Mouse (Mus musculus): ENCODE data around the gene Cox7a1. TPM values are rescaled to one million over a fixed set of nuclear protein-coding genes. Genes with fewer than 3 reads are reported as not detected.
A peak's percentile ranks its signal among the peaks of the same experiment; 100 is the strongest.

Cox7a1 gene
- polyA plus RNA-seq, 1 experiment, result 112 TPM

DNA sequence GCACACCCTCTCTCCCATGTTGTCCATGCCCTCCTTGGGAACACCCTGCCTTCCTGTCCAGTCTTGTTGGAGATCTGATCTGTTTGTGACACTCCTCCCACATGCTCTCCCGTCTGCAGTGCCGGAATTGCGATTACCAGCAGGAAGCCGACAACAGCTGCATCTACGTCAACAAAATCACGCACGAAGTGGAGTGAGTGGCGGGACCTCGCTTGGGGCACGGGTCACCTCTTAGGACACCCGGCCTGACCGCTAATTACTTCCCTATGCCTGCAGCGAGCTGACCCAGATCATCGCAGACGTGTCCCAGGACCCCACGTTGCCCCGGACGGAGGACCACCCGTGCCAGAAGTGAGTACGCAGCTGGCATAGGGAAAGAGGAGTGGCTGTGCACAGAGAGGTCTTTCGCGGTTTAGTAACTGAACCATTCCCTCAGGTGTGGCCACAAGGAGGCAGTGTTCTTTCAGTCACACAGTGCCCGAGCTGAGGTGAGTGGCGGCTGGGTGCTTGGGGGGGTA, 48.7 kb downstream of the Cox7a1 start:
- H3K4me3 ChIP-seq, result peak overlapping the region; percentile 97
- no peaks in the 10 kb centered on the region for H3K36me3 ChIP-seq (ENCODE audit: control insufficient read depth, insufficient read depth)
- H3K79me2 ChIP-seq (ENCODE audit: control insufficient read depth, insufficient read depth), result peaks cover 8% of the 10 kb centered on the region
- peak in 2 of 3 experiments; percentile 37 to 46 for TF ChIP-seq MYOD1 (IDR thresholded peaks at IDR 0.05; ENCODE audit: control insufficient read depth in 1 of 3, insufficient read length in 2 of 3, low read depth in 2 of 3)
- TF ChIP-seq MYOG (IDR thresholded peaks at IDR 0.05; ENCODE audit: control insufficient read depth in 1 of 3, insufficient read depth in 1 of 3, insufficient read length in 2 of 3, low read depth in 2 of 3), result peak in 2 of 3 experiments; percentile 2 to 56
- TF ChIP-seq MAX (IDR thresholded peaks at IDR 0.05; ENCODE audit: low read depth), result no peak
- H3K4me2 ChIP-seq (ENCODE audit: low read depth), result peak overlapping the region; percentile 74
- peak overlapping the region; percentile 63 for H3ac ChIP-seq (ENCODE audit: control insufficient read depth, insufficient read length)
- H3K27me3 ChIP-seq (ENCODE audit: control insufficient read depth, insufficient read depth, insufficient read length), result no peaks in the 10 kb centered on the region

DNA sequence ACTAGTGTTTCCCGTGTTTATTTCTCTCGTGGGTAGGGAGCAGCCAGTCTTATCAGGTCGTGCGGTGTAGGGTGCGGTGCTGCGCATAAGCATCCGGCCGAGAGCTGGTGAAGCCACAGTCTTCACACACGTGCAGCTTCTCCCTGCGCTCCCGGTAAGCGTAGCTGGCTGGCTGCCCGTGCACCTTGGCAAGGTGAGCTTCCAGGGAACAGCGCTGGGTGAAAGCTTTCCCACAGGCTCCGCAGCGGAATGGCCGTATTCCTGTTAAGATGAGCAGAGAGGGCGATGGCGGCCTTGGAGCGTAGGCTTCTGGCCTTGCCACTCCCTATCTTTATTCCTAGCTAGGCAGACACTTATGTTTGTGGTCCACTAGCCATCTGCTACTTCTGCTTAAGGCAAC, 49.4 kb downstream of the Cox7a1 start:
- TF ChIP-seq POLR2AphosphoS2 (IDR thresholded peaks at IDR 0.05; ENCODE audit: insufficient read length, low read depth), result no peak
- no peak for TF ChIP-seq USF1 (IDR thresholded peaks at IDR 0.05; ENCODE audit: low read depth)
- TF ChIP-seq TCF3 (IDR thresholded peaks at IDR 0.05; ENCODE audit: insufficient read length, low read depth), result no peak
- TF ChIP-seq TCF12 (IDR thresholded peaks at IDR 0.05; ENCODE audit: insufficient read depth, poor library complexity, severe bottlenecking), result no peak
- no peak for TF ChIP-seq MYOD1 (IDR thresholded peaks at IDR 0.05; ENCODE audit: control insufficient read depth in 1 of 3, insufficient read length in 2 of 3, low read depth in 2 of 3)
- TF ChIP-seq CEBPB (IDR thresholded peaks at IDR 0.05; ENCODE audit: insufficient read depth, poor library complexity, severe bottlenecking), result no peak
- no peak for TF ChIP-seq MAX (IDR thresholded peaks at IDR 0.05; ENCODE audit: low read depth)
- TF ChIP-seq POLR2A (IDR thresholded peaks at IDR 0.05; ENCODE audit: insufficient read length, low read depth), result no peak
- H3K4me3 ChIP-seq, result peak overlapping the region; percentile 97
- H3K36me3 ChIP-seq (ENCODE audit: control insufficient read depth, insufficient read depth), result no peaks in the 10 kb centered on the region
- H3K79me2 ChIP-seq (ENCODE audit: control insufficient read depth, insufficient read depth), result peaks cover 8% of the 10 kb centered on the region
- no peaks in the 10 kb centered on the region for H3K27me3 ChIP-seq (ENCODE audit: control insufficient read depth, insufficient read depth, insufficient read length)
- H3K4me2 ChIP-seq (ENCODE audit: low read depth), result no peak overlapping the region
- H3ac ChIP-seq (ENCODE audit: control insufficient read depth, insufficient read length), result peak overlapping the region; percentile 63

DNA sequence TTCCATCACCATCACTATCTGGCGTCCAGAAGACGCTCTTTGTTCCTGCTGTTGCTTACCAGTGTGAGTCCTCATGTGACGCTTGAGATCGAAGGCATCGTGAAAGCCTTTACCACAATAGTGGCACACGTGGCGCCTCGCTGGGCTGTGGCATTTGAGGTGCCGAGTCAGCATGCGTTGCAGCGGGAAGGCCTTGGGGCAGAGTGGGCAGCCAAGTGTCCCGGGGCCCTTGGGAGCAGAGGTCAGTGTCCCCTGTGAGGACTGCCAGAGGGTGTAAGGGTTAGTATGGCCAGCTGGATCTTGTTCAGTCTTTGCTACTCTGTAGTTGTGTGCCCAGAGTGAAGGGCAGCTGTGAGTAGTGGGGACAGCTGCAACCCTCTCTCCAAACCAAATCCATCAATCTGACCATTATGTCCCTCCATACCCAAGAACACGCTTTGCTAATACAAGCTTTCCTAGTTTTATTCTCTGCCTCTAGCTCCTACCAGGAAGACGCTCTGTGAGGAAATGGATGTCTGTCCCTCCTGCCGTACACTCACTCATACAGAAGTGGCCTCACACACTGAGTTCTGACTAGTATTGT, 50.4 kb downstream of the Cox7a1 start:
- peaks cover 8% of the 10 kb centered on the region for H3K79me2 ChIP-seq (ENCODE audit: control insufficient read depth, insufficient read depth)

GRCm38 (mm10) chr7:30235091-30235490, 51.1 kb downstream of the Cox7a1 start:
- TF ChIP-seq POLR2AphosphoS2 (IDR thresholded peaks at IDR 0.05; ENCODE audit: insufficient read length, low read depth) (peak; percentile 35), TCF12 (IDR thresholded peaks at IDR 0.05; ENCODE audit: insufficient read depth, poor library complexity, severe bottlenecking) (no peak), POLR2A (IDR thresholded peaks at IDR 0.05; ENCODE audit: insufficient read length, low read depth) (no peak), SRF (IDR thresholded peaks at IDR 0.05; ENCODE audit: control insufficient read depth, insufficient read length, low read depth) (no peak), CEBPB (IDR thresholded peaks at IDR 0.05; ENCODE audit: insufficient read depth, poor library complexity, severe bottlenecking) (no peak), E2F4 (IDR thresholded peaks at IDR 0.05; ENCODE audit: insufficient read depth) (no peak), MAX (IDR thresholded peaks at IDR 0.05; ENCODE audit: low read depth) (no peak), MYOG (IDR thresholded peaks at IDR 0.05; ENCODE audit: control insufficient read depth in 1 of 3, insufficient read depth in 1 of 3, insufficient read length in 2 of 3, low read depth in 2 of 3) (no peak), TCF3 (IDR thresholded peaks at IDR 0.05; ENCODE audit: insufficient read length, low read depth) (no peak)
- peaks cover 8% of the 10 kb centered on the region for H3K79me2 ChIP-seq (ENCODE audit: control insufficient read depth, insufficient read depth)

More for the DNA sequence above, 50.4 kb downstream of the Cox7a1 start:
- Histone ChIP-seq H3K36me3 (ENCODE audit: control insufficient read depth, insufficient read depth) (no peaks in the 10 kb centered on the region), H3K4me3 (no peak overlapping the region), H3K4me2 (ENCODE audit: low read depth) (no peak overlapping the region), H3K27me3 (ENCODE audit: control insufficient read depth, insufficient read depth, insufficient read length) (no peaks in the 10 kb centered on the region), H3ac (ENCODE audit: control insufficient read depth, insufficient read length) (no peak overlapping the region)
- TF ChIP-seq CEBPB (IDR thresholded peaks at IDR 0.05; ENCODE audit: insufficient read depth, poor library complexity, severe bottlenecking), result no peak
- TF ChIP-seq MYOD1 (IDR thresholded peaks at IDR 0.05; ENCODE audit: control insufficient read depth in 1 of 3, insufficient read length in 2 of 3, low read depth in 2 of 3), result peak in 1 of 3 experiments; percentile 61
- TF ChIP-seq REST (IDR thresholded peaks at IDR 0.05; ENCODE audit: insufficient read depth, insufficient read length), result no peak
- no peak for TF ChIP-seq MYOG (IDR thresholded peaks at IDR 0.05; ENCODE audit: control insufficient read depth in 1 of 3, insufficient read depth in 1 of 3, insufficient read length in 2 of 3, low read depth in 2 of 3)

DNA sequence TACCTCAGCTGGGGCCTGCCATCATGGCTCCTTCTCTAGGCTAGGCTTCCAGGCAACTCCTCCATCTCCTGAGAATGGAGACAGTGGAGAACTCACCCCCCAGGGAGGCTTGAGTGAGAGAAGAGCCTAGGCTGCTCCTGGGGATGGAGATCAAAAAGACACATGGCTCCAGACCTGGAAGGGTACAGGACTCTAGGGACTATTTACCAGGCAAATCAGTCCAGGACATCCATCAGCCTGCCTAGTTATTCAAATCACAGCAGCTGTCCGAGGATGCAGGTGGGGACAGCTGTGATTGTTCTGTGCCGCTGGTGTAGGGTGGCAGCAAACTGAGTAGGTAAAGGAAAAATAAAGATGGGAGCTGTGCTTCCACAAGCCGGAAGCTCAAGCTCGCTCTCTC, 51.7 kb downstream of the Cox7a1 start, which contains the start of gene Ovol3:
Gene Ovol3, minus strand, starts transcription at position 101 of the 400 bp plus-strand sequence.
- Histone ChIP-seq H3K4me3 (no peak within 1 kb of the TSS), H3K36me3 (ENCODE audit: control insufficient read depth, insufficient read depth) (no peaks in the 10 kb centered on the region), H3K27me3 (ENCODE audit: control insufficient read depth, insufficient read depth, insufficient read length) (no peaks in the 10 kb centered on the region), H3K4me2 (ENCODE audit: low read depth) (no peak within 1 kb of the TSS), H3ac (ENCODE audit: control insufficient read depth, insufficient read length) (no peak within 1 kb of the TSS), H3K79me2 (ENCODE audit: control insufficient read depth, insufficient read depth) (peaks cover 6% of the 10 kb centered on the region)
- TF ChIP-seq TCF3 (IDR thresholded peaks at IDR 0.05; ENCODE audit: insufficient read length, low read depth) (no peak), USF1 (IDR thresholded peaks at IDR 0.05; ENCODE audit: low read depth) (no peak), REST (IDR thresholded peaks at IDR 0.05; ENCODE audit: insufficient read depth, insufficient read length) (no peak), E2F4 (IDR thresholded peaks at IDR 0.05; ENCODE audit: insufficient read depth) (no peak), CEBPB (IDR thresholded peaks at IDR 0.05; ENCODE audit: insufficient read depth, poor library complexity, severe bottlenecking) (no peak), MAX (IDR thresholded peaks at IDR 0.05; ENCODE audit: low read depth) (no peak), POLR2AphosphoS2 (IDR thresholded peaks at IDR 0.05; ENCODE audit: insufficient read length, low read depth) (no peak), SRF (IDR thresholded peaks at IDR 0.05; ENCODE audit: control insufficient read depth, insufficient read length, low read depth) (no peak), POLR2A (IDR thresholded peaks at IDR 0.05; ENCODE audit: insufficient read length, low read depth) (no peak), TCF12 (IDR thresholded peaks at IDR 0.05; ENCODE audit: insufficient read depth, poor library complexity, severe bottlenecking) (no peak), MYOD1 (IDR thresholded peaks at IDR 0.05; ENCODE audit: control insufficient read depth in 1 of 3, insufficient read length in 2 of 3, low read depth in 2 of 3) (no peak), MYOG (IDR thresholded peaks at IDR 0.05; ENCODE audit: control insufficient read depth in 1 of 3, insufficient read depth in 1 of 3, insufficient read length in 2 of 3, low read depth in 2 of 3) (no peak)

More at GRCm38 (mm10) chr7:30235091-30235490, 51.1 kb downstream of the Cox7a1 start:
- no peaks in the 10 kb centered on the region for H3K27me3 ChIP-seq (ENCODE audit: control insufficient read depth, insufficient read depth, insufficient read length)
- H3K4me2 ChIP-seq (ENCODE audit: low read depth), result no peak overlapping the region
- H3K36me3 ChIP-seq (ENCODE audit: control insufficient read depth, insufficient read depth), result no peaks in the 10 kb centered on the region
- no peak overlapping the region for H3K4me3 ChIP-seq
- no peak overlapping the region for H3ac ChIP-seq (ENCODE audit: control insufficient read depth, insufficient read length)

Other genes starting within 250 kb of the Cox7a1 start
- 1.5 TPM for gene Zfp74, start 230.1 kb upstream of the Cox7a1 start, polyA plus RNA-seq (2012; fragmentation: generic; extraction: Trizol)
- 27.4 TPM for gene Zfp568, start 200.2 kb upstream of the Cox7a1 start, polyA plus RNA-seq (2012; fragmentation: generic; extraction: Trizol)
- gene Zfp14, start 132.8 kb upstream of the Cox7a1 start, polyA plus RNA-seq (2012; fragmentation: generic; extraction: Trizol), result 0.97 TPM
- 2.8 TPM for gene Zfp82, start 111.2 kb upstream of the Cox7a1 start, polyA plus RNA-seq (2012; fragmentation: generic; extraction: Trizol)
- 0.32 TPM for gene Gm26920, start 93.7 kb upstream of the Cox7a1 start, polyA plus RNA-seq (2012; fragmentation: generic; extraction: Trizol)
- 4.3 TPM for gene Zfp566, start 93.6 kb upstream of the Cox7a1 start, polyA plus RNA-seq (2012; fragmentation: generic; extraction: Trizol)
- 11.3 TPM for gene Zfp260, start 89.4 kb upstream of the Cox7a1 start, polyA plus RNA-seq (2012; fragmentation: generic; extraction: Trizol)
- 1.1 TPM for gene Zfp382, start 62.2 kb upstream of the Cox7a1 start, polyA plus RNA-seq (2012; fragmentation: generic; extraction: Trizol)
- 13.2 TPM for gene Zfp146, start 14.4 kb upstream of the Cox7a1 start, polyA plus RNA-seq (2012; fragmentation: generic; extraction: Trizol)
- 622 TPM for gene Capns1, start 14.7 kb downstream of the Cox7a1 start, polyA plus RNA-seq (2012; fragmentation: generic; extraction: Trizol)
- gene Polr2i, start 47.8 kb downstream of the Cox7a1 start, polyA plus RNA-seq (2012; fragmentation: generic; extraction: Trizol), result 174 TPM
- 147 TPM for gene Tbcb, start 48.1 kb downstream of the Cox7a1 start, polyA plus RNA-seq (2012; fragmentation: generic; extraction: Trizol)
- not detected for gene Ovol3, start 51.6 kb downstream of the Cox7a1 start, polyA plus RNA-seq (2012; fragmentation: generic; extraction: Trizol)
- 0.02 TPM for gene Thap8, start 96.0 kb downstream of the Cox7a1 start, polyA plus RNA-seq (2012; fragmentation: generic; extraction: Trizol)
- gene Wdr62, start 96.3 kb downstream of the Cox7a1 start, polyA plus RNA-seq (2012; fragmentation: generic; extraction: Trizol), result 5.0 TPM
- 19.4 TPM for gene Clip3, start 107.6 kb downstream of the Cox7a1 start, polyA plus RNA-seq (2012; fragmentation: generic; extraction: Trizol)
- 33.9 TPM for gene Alkbh6, start 124.6 kb downstream of the Cox7a1 start, polyA plus RNA-seq (2012; fragmentation: generic; extraction: Trizol)
- gene Syne4, start 130.7 kb downstream of the Cox7a1 start, polyA plus RNA-seq (2012; fragmentation: generic; extraction: Trizol), result 1.2 TPM
- 4.0 TPM for gene E130208F15Rik, start 137.6 kb downstream of the Cox7a1 start, polyA plus RNA-seq (2012; fragmentation: generic; extraction: Trizol)
- 13.6 TPM for gene Sdhaf1, start 139.8 kb downstream of the Cox7a1 start, polyA plus RNA-seq (2012; fragmentation: generic; extraction: Trizol)
- gene Lrfn3, start 178.6 kb downstream of the Cox7a1 start, polyA plus RNA-seq (2012; fragmentation: generic; extraction: Trizol), result 0.66 TPM
- gene Tyrobp, start 229.6 kb downstream of the Cox7a1 start, polyA plus RNA-seq (2012; fragmentation: generic; extraction: Trizol), result not detected
- not detected for gene Hcst, start 235.7 kb downstream of the Cox7a1 start, polyA plus RNA-seq (2012; fragmentation: generic; extraction: Trizol)
- gene Nfkbid, start 237.6 kb downstream of the Cox7a1 start, polyA plus RNA-seq (2012; fragmentation: generic; extraction: Trizol), result 0.07 TPM

Measured in myocyte (in vitro differentiated cells).